Mouse (Mus musculus) liver, embryonic 16.5 days (tissue): ENCODE results near the gene Mapkbp1. TPM values are rescaled to one million over a fixed set of nuclear protein-coding genes. Genes with fewer than 3 reads are reported as not detected.

Experiments
- ATAC-seq: fragments of 200-750 bp; cut with Nextera tagmentation; 2 replicates; pipeline ENCODE4 v1.8.0; 2017; ENCODE audit warnings: low read depth, mild to moderate bottlenecking, moderate number of reproducible peaks, moderate library complexity
- H3K27ac ChIP-seq: fragments of 300-500 bp; sonication (generic); 2 replicates; pipeline ENCODE4 v1.5.1; 2014; ENCODE audit warnings: mild to moderate bottlenecking, low read length
- H3K27me3 ChIP-seq: fragments of 300-500 bp; sonication (generic); 2 replicates; pipeline ENCODE4 v1.6.1; 2014; ENCODE audit warnings: low read depth, low read length, mixed read lengths; ENCODE audit not compliant: control insufficient read depth, insufficient read depth
- H3K36me3 ChIP-seq: fragments of 300-500 bp; sonication (generic); 2 replicates; pipeline ENCODE4 v1.6.1; 2014; ENCODE audit warnings: mild to moderate bottlenecking; ENCODE audit not compliant: control insufficient read depth, insufficient read depth
- H3K4me1 ChIP-seq: fragments of 300-500 bp; sonication (generic); 2 replicates; pipeline ENCODE4 v1.6.1; 2014; ENCODE audit warnings: low read depth, low read length, mixed read lengths; ENCODE audit not compliant: control insufficient read depth
- H3K4me2 ChIP-seq: fragments of 300-500 bp; sonication (generic); 2 replicates; pipeline ENCODE4 v1.6.1; 2014; ENCODE audit warnings: low read depth, low read length, mixed read lengths
- H3K4me3 ChIP-seq: fragments of 300-500 bp; sonication (generic); 2 replicates; pipeline ENCODE4 v1.5.1; 2014; ENCODE audit warnings: low read depth, mild to moderate bottlenecking, low read length
- H3K9ac ChIP-seq: fragments of 300-500 bp; sonication (generic); 2 replicates; pipeline ENCODE4 v1.6.1; 2014; ENCODE audit warnings: low read depth, low read length
- H3K9me3 ChIP-seq: fragments of 300-500 bp; sonication (generic); replicated peaks from 2 replicates; pipeline ENCODE4 v1.6.1; 2016; ENCODE audit warnings: low read length; ENCODE audit not compliant: control insufficient read depth
- WGBS: fragments of 180-500 bp; shearing (Covaris S2); extraction: QIAGEN DNeasy Blood & Tissue Kit; methylation state at CpG from one replicate; pipeline ENCODE4 v1.1.7; 2014; ENCODE audit not compliant: insufficient replicate concordance; 5-methylcytosine and 5-hydroxymethylcytosine counted together
- polyA plus RNA-seq: library from polyadenylated mRNA; unstranded; fragments of >200 nt; fragmentation: Nextera tagmentation; extraction: Ambion mirVana; gene quantifications from 2 replicates; pipeline ENCODE4 v1.2.1, GENCODE M21; 2015

Gene Mapkbp1
- polyA plus RNA-seq, 1 experiment from 2014 or later, result 0.25 TPM

DNA sequence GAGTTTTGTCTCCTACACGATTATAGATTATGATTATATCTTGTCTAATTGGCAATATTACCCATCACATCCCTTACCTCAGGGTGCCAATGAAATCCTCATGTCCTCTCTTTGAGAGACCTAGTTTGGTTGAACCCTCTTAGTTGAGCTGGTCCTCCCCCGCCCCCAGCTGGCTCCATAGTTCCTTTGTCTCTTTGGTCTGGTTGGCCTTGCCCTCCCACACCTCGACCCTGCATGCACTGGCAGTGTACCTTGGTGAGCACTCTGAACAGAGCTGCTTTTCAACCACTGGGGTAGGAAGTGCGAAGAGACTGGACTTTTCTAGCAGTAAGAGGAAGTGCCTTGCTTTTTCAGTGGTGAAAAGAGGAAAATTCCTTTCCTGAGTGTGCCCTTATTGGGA lies 29.5 kb downstream of the Mapkbp1 start:
- Histone ChIP-seq H3K36me3 (no peaks in the 10 kb centered on the region), H3K9me3 (no peaks in the 10 kb centered on the region), H3K4me2 (no peak overlapping the region), H3K9ac (no peak overlapping the region), H3K27me3 (no peaks in the 10 kb centered on the region), H3K4me3 (no peak overlapping the region), H3K4me1 (no peaks in the 10 kb centered on the region), H3K27ac (no peak overlapping the region)
- WGBS, result 51% methylated on average over 4 of the region's 4 CpGs
- no peak for ATAC-seq

DNA sequence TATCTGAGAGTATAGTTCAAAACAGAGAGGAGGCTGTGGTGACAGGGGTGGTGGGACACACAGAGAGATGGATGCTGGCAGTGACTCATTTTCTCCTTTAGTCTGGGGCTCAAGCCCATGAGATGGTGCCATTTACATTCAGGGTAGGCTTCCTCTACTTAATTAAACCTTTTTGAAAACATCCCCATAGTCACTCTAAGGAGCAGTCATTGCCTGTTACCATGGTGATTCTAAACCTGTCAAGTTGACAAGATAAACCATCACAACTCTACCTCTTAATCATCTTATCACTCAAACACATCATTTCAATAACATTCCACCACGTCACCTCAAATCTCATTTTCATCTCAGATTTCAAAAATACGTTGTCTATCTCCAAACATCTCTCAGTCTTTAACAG lies 31.5 kb downstream of the Mapkbp1 start:
- Histone ChIP-seq H3K4me3 (no peak overlapping the region), H3K27me3 (no peaks in the 10 kb centered on the region), H3K27ac (no peak overlapping the region), H3K36me3 (no peaks in the 10 kb centered on the region), H3K9ac (no peak overlapping the region), H3K9me3 (no peaks in the 10 kb centered on the region), H3K4me1 (no peaks in the 10 kb centered on the region), H3K4me2 (no peak overlapping the region)
- no peak for ATAC-seq
- 61% methylated on average over 2 of the region's 2 CpGs for WGBS

- H3K9ac ChIP-seq, result no peak overlapping the region
- no peak overlapping the region for H3K27ac ChIP-seq
- no peaks in the 10 kb centered on the region for H3K27me3 ChIP-seq
- no peaks in the 10 kb centered on the region for H3K9me3 ChIP-seq
- no peaks in the 10 kb centered on the region for H3K36me3 ChIP-seq
- no peak overlapping the region for H3K4me3 ChIP-seq
- ATAC-seq, result no peak
- no peaks in the 10 kb centered on the region for H3K4me1 ChIP-seq
- WGBS, result 82% methylated on average over 7 of the region's 7 CpGs
- H3K4me2 ChIP-seq, result no peak overlapping the region
These were observed 34.2 kb downstream of the Mapkbp1 start for GRCm38 (mm10) chr2:120006696-120007095.

DNA sequence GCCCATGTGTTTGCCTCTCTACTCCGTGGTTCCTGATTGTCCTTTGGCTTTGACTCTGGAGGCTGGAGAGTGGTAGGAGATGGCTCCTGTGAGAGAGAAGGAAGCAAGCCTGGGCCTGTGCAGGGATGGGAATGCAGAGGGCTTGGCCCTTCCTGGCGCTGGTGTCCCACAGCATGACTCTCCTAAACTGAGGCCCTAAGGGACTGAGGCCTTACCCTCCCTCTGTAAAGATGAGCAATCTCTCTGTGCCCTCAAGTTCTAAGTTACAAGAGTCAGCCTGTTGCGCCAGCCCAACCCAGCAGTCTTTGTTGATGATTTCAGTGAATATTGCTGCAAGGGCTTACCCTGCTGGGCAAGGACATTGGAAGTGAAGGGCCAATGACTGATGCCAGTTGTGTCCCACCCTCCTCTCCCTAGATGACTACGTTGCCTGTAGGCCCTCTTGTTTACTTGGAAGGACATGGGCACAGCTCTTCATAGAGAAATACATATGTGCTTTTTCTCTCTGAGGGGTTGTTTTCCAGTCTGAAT lies 35.2 kb downstream of the Mapkbp1 start:
- no peak for ATAC-seq
- Histone ChIP-seq H3K4me2 (no peak overlapping the region), H3K36me3 (no peaks in the 10 kb centered on the region), H3K27ac (no peak overlapping the region), H3K27me3 (no peaks in the 10 kb centered on the region), H3K9ac (no peak overlapping the region), H3K4me3 (no peak overlapping the region), H3K9me3 (no peaks in the 10 kb centered on the region), H3K4me1 (no peaks in the 10 kb centered on the region)
- WGBS, result 73% methylated on average over 4 of the region's 4 CpGs

DNA sequence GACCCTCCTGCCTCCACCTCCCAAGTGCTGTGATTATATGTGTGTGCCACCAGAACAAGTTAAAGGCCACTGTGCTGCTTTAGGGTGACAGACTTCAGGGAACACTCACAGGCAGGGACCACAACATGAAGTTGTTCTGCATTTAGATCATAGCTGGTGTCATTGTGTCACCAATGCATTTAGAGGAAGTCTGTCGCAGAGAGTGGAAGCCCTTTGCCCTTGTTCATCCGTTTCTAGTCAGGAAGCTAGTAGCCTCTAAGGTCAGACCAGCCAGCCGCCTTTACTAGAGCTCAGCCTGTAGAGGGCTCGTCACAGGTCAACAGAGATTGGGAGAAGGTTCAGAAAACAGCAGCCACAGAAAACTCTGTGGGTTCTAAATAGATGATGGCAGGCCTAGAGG lies 36.2 kb downstream of the Mapkbp1 start:
- no peaks in the 10 kb centered on the region for H3K27me3 ChIP-seq
- H3K4me2 ChIP-seq, result no peak overlapping the region
- no peaks in the 10 kb centered on the region for H3K36me3 ChIP-seq
- H3K4me1 ChIP-seq, result no peaks in the 10 kb centered on the region
- 19% methylated on average over 4 of the region's 4 CpGs for WGBS
- no peaks in the 10 kb centered on the region for H3K9me3 ChIP-seq
- H3K27ac ChIP-seq, result no peak overlapping the region
- no peak overlapping the region for H3K9ac ChIP-seq
- H3K4me3 ChIP-seq, result no peak overlapping the region
- peak; percentile 59 for ATAC-seq

- 73% methylated on average over 8 of the region's 8 CpGs for WGBS
- no peak overlapping the region for H3K9ac ChIP-seq
- H3K4me2 ChIP-seq, result no peak overlapping the region
- no peak overlapping the region for H3K27ac ChIP-seq
- no peaks in the 10 kb centered on the region for H3K9me3 ChIP-seq
- no peak overlapping the region for H3K4me3 ChIP-seq
- no peaks in the 10 kb centered on the region for H3K27me3 ChIP-seq
- peaks cover 4% of the 10 kb centered on the region; the same call in 1 of the 2 replicates for H3K4me1 ChIP-seq
- ATAC-seq, result no peak
- H3K36me3 ChIP-seq, result no peaks in the 10 kb centered on the region
These were observed 39.1 kb downstream of the Mapkbp1 start for GRCm38 (mm10) chr2:120011462-120012200.

- no peak overlapping the region for H3K27ac ChIP-seq
- H3K9ac ChIP-seq, result no peak overlapping the region
- 56% methylated on average over 13 of the region's 13 CpGs for WGBS
- no peaks in the 10 kb centered on the region for H3K9me3 ChIP-seq
- H3K4me1 ChIP-seq, result peaks cover 4% of the 10 kb centered on the region; the same call in 1 of the 2 replicates
- H3K36me3 ChIP-seq, result no peaks in the 10 kb centered on the region
- ATAC-seq, result no peak
- H3K4me3 ChIP-seq, result no peak overlapping the region
- no peak overlapping the region for H3K4me2 ChIP-seq
- H3K27me3 ChIP-seq, result no peaks in the 10 kb centered on the region
These were observed 40.4 kb downstream of the Mapkbp1 start for GRCm38 (mm10) chr2:120012924-120013323.

DNA sequence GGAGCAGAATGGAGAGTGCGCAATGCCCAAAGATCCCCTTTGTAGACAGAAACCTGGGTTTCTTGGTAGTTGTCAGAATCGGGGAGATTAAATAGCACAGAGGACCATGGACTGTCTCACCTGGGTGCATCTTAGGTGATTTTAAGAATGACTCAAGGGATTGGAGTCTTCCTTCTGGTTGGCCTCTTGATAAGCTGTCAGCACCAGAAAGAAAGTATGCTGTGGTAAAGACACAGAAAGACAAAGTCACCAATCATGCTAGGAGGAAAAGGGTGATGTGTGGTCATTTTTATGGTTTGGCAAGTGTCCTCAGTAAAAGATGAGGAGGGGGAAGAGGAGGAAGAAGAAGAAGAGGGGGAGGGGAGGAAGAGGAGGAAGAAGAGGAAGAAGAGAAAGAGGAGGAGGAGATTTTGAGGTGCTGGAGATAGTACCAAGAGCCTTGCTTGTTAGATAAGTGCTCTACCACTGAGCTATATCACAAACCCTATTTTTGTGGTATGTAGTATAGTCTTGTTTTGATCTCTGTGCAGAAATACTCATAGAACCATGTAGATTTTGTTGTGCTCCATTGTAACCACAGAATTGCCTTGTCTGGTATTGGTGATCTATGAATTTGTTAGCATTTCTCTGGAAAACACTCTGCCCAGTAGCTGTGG lies 41.5 kb downstream of the Mapkbp1 start:
- Histone ChIP-seq H3K4me2 (no peak overlapping the region), H3K36me3 (no peaks in the 10 kb centered on the region), H3K4me1 (peaks cover 4% of the 10 kb centered on the region; the same call in 1 of the 2 replicates), H3K9ac (no peak overlapping the region), H3K9me3 (no peaks in the 10 kb centered on the region), H3K4me3 (no peak overlapping the region), H3K27ac (no peak overlapping the region), H3K27me3 (no peaks in the 10 kb centered on the region)
- no peak for ATAC-seq
- WGBS, result 87% methylated on average over 2 of the region's 2 CpGs

- H3K9me3 ChIP-seq, result no peaks in the 10 kb centered on the region
- H3K4me1 ChIP-seq, result peaks cover 4% of the 10 kb centered on the region; the same call in 1 of the 2 replicates
- ATAC-seq, result 0 out of 2 replicates have a peak, but pooled peaks have one; percentile 35
- no peak overlapping the region for H3K9ac ChIP-seq
- H3K4me3 ChIP-seq, result no peak overlapping the region
- 36% methylated on average over 4 of the region's 4 CpGs for WGBS
- H3K27me3 ChIP-seq, result no peaks in the 10 kb centered on the region
- H3K4me2 ChIP-seq, result no peak overlapping the region
- no peaks in the 10 kb centered on the region for H3K36me3 ChIP-seq
- H3K27ac ChIP-seq, result no peak overlapping the region
These were observed 43.4 kb downstream of the Mapkbp1 start for GRCm38 (mm10) chr2:120015882-120016281.
